In the genomic region with DNA sequence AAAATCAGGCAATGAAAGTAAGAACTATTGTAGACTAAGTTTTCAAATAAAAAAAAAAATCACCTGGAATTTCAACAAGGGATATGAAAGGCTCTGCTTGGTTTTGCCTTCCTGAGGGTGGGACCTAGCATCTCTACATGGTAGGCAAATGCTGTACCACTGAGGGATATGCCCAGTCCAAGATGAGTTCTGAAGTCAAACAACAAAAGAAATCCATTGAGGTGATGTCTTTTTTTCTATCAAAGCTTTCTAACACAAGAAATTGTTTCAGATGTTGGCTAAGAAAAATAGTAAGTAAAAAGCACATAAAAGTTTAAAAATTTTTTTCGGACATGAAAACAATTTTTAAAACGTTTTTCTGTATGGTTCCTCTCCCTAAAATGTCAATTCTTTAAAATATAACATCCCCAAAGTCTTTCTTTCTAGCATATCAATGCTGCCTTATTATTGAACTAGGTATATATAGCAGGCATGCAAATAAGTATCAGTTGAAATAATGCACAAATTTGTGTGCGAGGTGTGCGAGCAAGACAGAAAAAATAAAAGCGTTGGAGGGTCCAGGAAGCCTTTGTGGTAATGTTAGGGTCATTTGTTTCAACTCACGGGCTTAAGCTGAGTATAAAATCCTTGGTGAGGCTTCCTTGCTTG, we compare ENCODE assay signal across 8 mouse cellular contexts. TPM values are rescaled to one million over a fixed set of nuclear protein-coding genes. Genes with fewer than 3 reads are reported as not detected.
DNase-seq lines count a peak whose midpoint lies in the region; ATAC-seq and TF ChIP-seq lines count a peak whose summit lies in the region.

No protein-coding gene starts in this region.

- 24% methylated on average over 6 of the region's 6 CpGs for WGBS in forebrain, embryonic 14.5 days
- WGBS in liver, embryonic 14.5 days (ENCODE audit: insufficient replicate concordance): 19% methylated on average over 6 of the region's 6 CpGs

- peak overlapping the region; percentile 77 for H3K4me3 ChIP-seq in erythroblast, embryonic 14.5 days (replicated peaks)
- H3K4me3 ChIP-seq in forebrain, embryonic 14.5 days (ENCODE audit: low read depth, low read length): peak overlapping the region; percentile 72
- H3K4me3 ChIP-seq in liver, embryonic 14.5 days (ENCODE audit: insufficient read depth in 1 of 2, low read depth in 2 of 2, low read length in 2 of 2): peak overlapping the region; percentile 58 to 93

- no peaks in the 10 kb centered on the region for H3K27me3 ChIP-seq in erythroblast, embryonic 14.5 days (ENCODE audit: control insufficient read depth)
- no peaks in the 10 kb centered on the region for H3K27me3 ChIP-seq in forebrain, embryonic 14.5 days (replicated peaks; ENCODE audit: control insufficient read depth, insufficient read depth, low read length)
- H3K27me3 ChIP-seq in liver, embryonic 14.5 days (ENCODE audit: control insufficient read depth, insufficient read depth, low read length): no peaks in the 10 kb centered on the region

- peak; percentile 19 for DNase-seq in 416B (ENCODE audit: low read depth)
- DNase-seq in forebrain, embryonic 14.5 days (ENCODE audit: low spot score): no peak
- no peak for DNase-seq in liver, embryonic 14.5 days (ENCODE audit: low read depth in 3 of 3, low spot score in 3 of 3)
- no peak for DNase-seq in adrenal gland, postnatal 10 days
- DNase-seq in cerebellum, adult 9-10 months: no peak
- DNase-seq in adrenal gland, postnatal 36 days: no peak

- H3K4me2 ChIP-seq in forebrain, embryonic 14.5 days (ENCODE audit: low read length): peak overlapping the region; percentile 79
- peak overlapping the region; percentile 68 for H3K4me2 ChIP-seq in liver, embryonic 14.5 days (ENCODE audit: low read depth)

- no peak overlapping the region for H3K9ac ChIP-seq in forebrain, embryonic 14.5 days (ENCODE audit: low read length)
- peak overlapping the region; percentile 61 for H3K9ac ChIP-seq in liver, embryonic 14.5 days (replicated peaks)

- no peak for TF ChIP-seq CTCF in liver, embryonic 14.5 days (IDR thresholded peaks at IDR 0.05; ENCODE audit: low read depth)

- H3K36me3 ChIP-seq in erythroblast, embryonic 14.5 days (ENCODE audit: control insufficient read depth): no peaks in the 10 kb centered on the region; the same call in none of the 2 replicates
- H3K36me3 ChIP-seq in forebrain, embryonic 14.5 days (ENCODE audit: control insufficient read depth, insufficient read depth, low read length): no peaks in the 10 kb centered on the region
- no peaks in the 10 kb centered on the region for H3K36me3 ChIP-seq in liver, embryonic 14.5 days (replicated peaks; ENCODE audit: control insufficient read depth, insufficient read depth, low read depth)

- no peak for ATAC-seq in erythroblast, adult 5-6 weeks (replicated peaks; ENCODE audit: low FRiP score, poor library complexity, severe bottlenecking)
- ATAC-seq in forebrain, embryonic 14.5 days: no peak
- ATAC-seq in liver, embryonic 14.5 days (ENCODE audit: insufficient read depth): peak; percentile 9

- TF ChIP-seq EP300 in liver, embryonic 14.5 days (IDR thresholded peaks at IDR 0.05; ENCODE audit: low read depth): 0 out of 2 replicates have a peak, but pooled peaks have one; percentile 0

- H3K4me1 ChIP-seq in erythroblast, embryonic 14.5 days (ENCODE audit: control insufficient read depth): peaks cover 23% of the 10 kb centered on the region
- H3K4me1 ChIP-seq in forebrain, embryonic 14.5 days (ENCODE audit: control insufficient read depth, insufficient read depth, low read length): peaks cover 2% of the 10 kb centered on the region; the same call in 1 of the 2 replicates
- H3K4me1 ChIP-seq in liver, embryonic 14.5 days (replicated peaks; ENCODE audit: control insufficient read depth in 2 of 2, insufficient read depth in 2 of 2, low read length in 1 of 2): peaks cover 3 to 7% of the 10 kb centered on the region in 2 experiments; a peak in 3 of 4 replicates

- H3K27ac ChIP-seq in forebrain, embryonic 14.5 days (ENCODE audit: low read depth, low read length): no peak overlapping the region
- no peak overlapping the region for H3K27ac ChIP-seq in liver, embryonic 14.5 days

- H3K9me3 ChIP-seq in erythroblast, embryonic 14.5 days (ENCODE audit: control insufficient read depth, low read length): no peaks in the 10 kb centered on the region
- H3K9me3 ChIP-seq in forebrain, embryonic 14.5 days (replicated peaks; ENCODE audit: control insufficient read depth, low read length): no peaks in the 10 kb centered on the region
- H3K9me3 ChIP-seq in liver, embryonic 14.5 days (ENCODE audit: control insufficient read depth, low read length): no peaks in the 10 kb centered on the region

RNA-seq across cellular contexts. Expression of a gene that starts 0.6 kb away (rescaled TPM):
- 0.07 and 0.21 TPM in 2 replicates for polyA plus RNA-seq in erythroblast, embryonic 14.5 days (2012)
- total RNA-seq in erythroblast, adult 5-6 weeks (2015; ENCODE audit: low replicate concordance): 6.1 TPM in 1 of 2 replicates, not detected in the other
- 3.9 and 4.6 TPM in 2 replicates for total RNA-seq in erythroblast, adult 5-6 weeks (2017; ENCODE audit: low replicate concordance)
- polyA plus RNA-seq in forebrain, embryonic 14.5 days (2014; fragmentation: Nextera tagmentation; extraction: Ambion mirVana): 21.5 and 28.9 TPM in 2 replicates
- polyA plus RNA-seq in liver, embryonic 14.5 days (2012; rRNA removed): 5.7 and 6.4 TPM in 2 replicates
- polyA plus RNA-seq in liver, embryonic 14.5 days (2014; fragmentation: Nextera tagmentation; extraction: Ambion mirVana): 15.2 and 15.9 TPM in 2 replicates
- 10 to 100 TPM; 38.4 to 43.7 TPM for total RNA-seq in adrenal gland, postnatal 10 days (2021)
- 10 to 100 TPM; 39.2 to 50.1 TPM for total RNA-seq in adrenal gland, postnatal 36 days (2021)

Comparison
In these comparisons a context has a peak if more than half of its experiments do, and no peak if none do; other contexts are left out.
1. RNA of a gene that starts 0.6 kb away (total RNA-seq): 39.2 to 50.1 TPM in adrenal gland, postnatal 36 days and 38.4 to 43.7 TPM in adrenal gland, postnatal 10 days; 3.9 to 6.1 TPM in erythroblast, adult 5-6 weeks; every median in the first group is over 4 times any median in the second.
2. Peak in every context shown above with its lines, with median percentiles within 50 percentile points of each other: H3K4me3 ChIP-seq.